Mouse (Mus musculus) liver, embryonic 14.5 days (tissue): ENCODE data around the gene Nudt8. TPM values are rescaled to one million over a fixed set of nuclear protein-coding genes. Genes with fewer than 3 reads are reported as not detected.
"Not testable (repeated sequence)": the region's sequence is repeated elsewhere in the genome, so short reads cannot be mapped to it uniquely, and the experiment has no call there.

ENCODE experiments used
- ATAC-seq: fragments of 200-750 bp; cut with Nextera tagmentation; 2 replicates; pipeline ENCODE4 v1.8.0; 2017; ENCODE audit warnings: moderate number of reproducible peaks, mild to moderate bottlenecking, moderate library complexity; ENCODE audit not compliant: insufficient read depth
- DNase-seq, 3 experiments: peaks; one replicate each; pipeline ENCODE4 v3.0.0-alpha.2; 2012 to 2013; ENCODE audit warnings: low read depth in 3 of 3, low spot score in 3 of 3
- H3K27ac ChIP-seq: fragments of 300-500 bp; sonication (generic); 2 replicates; pipeline ENCODE4 v1.5.1; 2014; ENCODE audit warnings: moderate library complexity, mild to moderate bottlenecking, control low read depth, inconsistent platforms
- H3K27me3 ChIP-seq: fragments of 300-500 bp; sonication (generic); 2 replicates; pipeline ENCODE4 v1.6.1; 2014; ENCODE audit warnings: mild to moderate bottlenecking, low read length, moderate library complexity; ENCODE audit not compliant: control insufficient read depth, insufficient read depth
- H3K36me3 ChIP-seq: fragments of 300-500 bp; sonication (generic); replicated peaks from 2 replicates; pipeline ENCODE4 v1.6.1; 2014; ENCODE audit warnings: low read depth; ENCODE audit not compliant: control insufficient read depth, insufficient read depth
- H3K4me1 ChIP-seq, 2 experiments: fragments of 200-500 bp in 1 of 2; fragments of 300-500 bp in 1 of 2; sonication (generic) in 1 of 2; replicated peaks; 2 replicates each; pipeline ENCODE4 v1.6.1; 2012 to 2014; ENCODE audit warnings: antibody characterized with exemption in 1 of 2, inconsistent platforms in 1 of 2, low read length in 1 of 2; ENCODE audit not compliant: control insufficient read depth in 2 of 2, insufficient read depth in 2 of 2
- H3K4me2 ChIP-seq: fragments of 300-500 bp; sonication (generic); 2 replicates; pipeline ENCODE4 v1.6.1; 2014; ENCODE audit warnings: low read depth, mild to moderate bottlenecking, control low read depth, moderate library complexity
- H3K4me3 ChIP-seq, 2 experiments: fragments of 200-500 bp in 1 of 2; fragments of 300-500 bp in 1 of 2; sonication (generic) in 1 of 2; 2 replicates each; pipeline ENCODE4 v1.5.1; 2012 to 2014; ENCODE audit warnings: low read depth in 2 of 2, low read length in 2 of 2, mild to moderate bottlenecking in 2 of 2, control low read depth in 1 of 2, inconsistent platforms in 1 of 2, moderate library complexity in 1 of 2; ENCODE audit not compliant: insufficient read depth in 1 of 2
- H3K9ac ChIP-seq: fragments of 300-500 bp; sonication (generic); replicated peaks from 2 replicates; pipeline ENCODE4 v1.6.1; 2014; ENCODE audit warnings: mild to moderate bottlenecking, control low read depth, moderate library complexity
- H3K9me3 ChIP-seq: fragments of 300-500 bp; sonication (generic); 2 replicates; pipeline ENCODE4 v1.6.1; 2016; ENCODE audit warnings: low read length, mixed read lengths; ENCODE audit not compliant: control insufficient read depth
- CTCF ChIP-seq: IDR thresholded peaks from 2 replicates; pipeline ENCODE4 v1.5.1; 2016; ENCODE audit warnings: antibody characterized with exemption, low read depth, control low read depth
- EP300 ChIP-seq: IDR thresholded peaks from 2 replicates; pipeline ENCODE4 v1.6.1; 2016; ENCODE audit warnings: antibody characterized with exemption, low read depth
- WGBS: fragments of 180-500 bp; shearing (Covaris S2); extraction: QIAGEN DNeasy Blood & Tissue Kit; methylation state at CpG from one replicate; pipeline ENCODE4 v1.1.7; 2014; ENCODE audit not compliant: insufficient replicate concordance; 5-methylcytosine and 5-hydroxymethylcytosine counted together
- polyA plus RNA-seq, 2 experiments: library from polyadenylated mRNA; depleted of rRNA in 1 of 2; stranded (reverse) in 1 of 2; unstranded in 1 of 2; fragments of >200 nt; fragmentation: Nextera tagmentation in 1 of 2; extraction: Ambion mirVana in 1 of 2; gene quantifications; 2 replicates each; pipeline versions ENCODE4 v1.2.1 to v1.2.3; 2012 to 2014

Gene Nudt8
- polyA plus RNA-seq, 2 experiments, result 2.9 to 14.2 TPM

DNA sequence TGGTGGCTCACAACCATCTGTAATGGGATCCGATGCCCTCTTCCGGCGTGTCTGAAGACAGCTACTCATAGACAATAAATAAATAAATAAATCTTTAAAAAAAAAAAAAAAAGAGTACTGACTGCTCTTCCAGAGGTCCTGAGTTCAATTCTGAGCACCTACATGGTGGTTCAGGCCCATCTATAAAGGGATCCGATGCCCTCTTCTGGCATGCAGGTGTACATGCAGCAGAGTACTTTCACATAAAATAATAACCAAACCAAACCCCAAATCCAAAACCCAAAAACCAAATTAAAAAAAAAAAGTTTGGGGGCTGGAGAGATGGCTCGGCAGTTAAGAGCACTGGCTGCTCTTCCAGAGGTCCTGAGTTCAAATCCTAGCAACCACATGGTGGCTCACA is 48.7 kb downstream of the Nudt8 start:
- peaks cover 25 to 35% of the 10 kb centered on the region in 2 experiments for H3K4me1 ChIP-seq
- H3K9me3 ChIP-seq, DNase-seq, H3K36me3 ChIP-seq, H3K27ac ChIP-seq, H3K9ac ChIP-seq, ATAC-seq, H3K4me2 ChIP-seq, H3K4me3 ChIP-seq, H3K27me3 ChIP-seq: not testable (repeated sequence)
- WGBS, result 75% methylated on average over 5 of the region's 5 CpGs
- peak; percentile 38; the same call in 1 of the 2 replicates for TF ChIP-seq CTCF

DNA sequence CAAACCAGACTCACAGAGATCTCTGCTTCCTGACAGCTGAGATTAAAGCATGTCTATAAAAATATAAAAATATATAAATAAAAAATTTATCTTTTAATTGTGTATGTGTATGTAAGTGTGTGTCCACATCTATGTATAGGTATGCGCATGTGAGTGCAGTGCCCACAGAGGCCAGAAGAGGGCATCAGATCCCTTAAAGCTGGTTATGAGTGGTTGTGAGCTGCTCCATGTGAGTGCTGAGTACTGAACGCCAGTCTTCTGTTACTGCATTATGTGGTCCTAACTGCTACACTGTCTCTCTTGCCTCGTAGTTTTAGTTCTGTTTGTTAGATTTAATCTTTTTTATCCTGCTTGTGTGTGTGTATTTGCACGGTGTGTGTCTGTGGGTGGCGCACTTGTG is 50.6 kb downstream of the Nudt8 start:
- no peak for DNase-seq
- no peaks in the 10 kb centered on the region for H3K9me3 ChIP-seq
- H3K4me2 ChIP-seq, result no peak overlapping the region
- H3K27me3 ChIP-seq, result no peaks in the 10 kb centered on the region
- H3K4me1 ChIP-seq, result peaks cover 18 to 29% of the 10 kb centered on the region in 2 experiments
- H3K36me3 ChIP-seq, result no peaks in the 10 kb centered on the region
- 90% methylated on average over 5 of the region's 5 CpGs for WGBS
- ATAC-seq, result no peak
- H3K4me3 ChIP-seq, result no peak overlapping the region
- no peak overlapping the region for H3K9ac ChIP-seq
- no peak for TF ChIP-seq EP300
- TF ChIP-seq CTCF, result peak; percentile 65
- H3K27ac ChIP-seq, result no peak overlapping the region

Other genes starting within 250 kb of the Nudt8 start
Only the 30 nearest of the 32 such genes appear.
- 13.2 and 17.0 TPM in 2 replicates for gene Chka, start 148.8 kb upstream of the Nudt8 start, polyA plus RNA-seq (2012; rRNA removed)
- gene Chka, start 148.8 kb upstream of the Nudt8 start, polyA plus RNA-seq (2014; fragmentation: Nextera tagmentation; extraction: Ambion mirVana), result 10.3 and 13.1 TPM in 2 replicates
- gene Tcirg1, start 93.4 kb upstream of the Nudt8 start, polyA plus RNA-seq (2012; rRNA removed), result 47.1 and 48.6 TPM in 2 replicates
- 15.4 and 15.6 TPM in 2 replicates for gene Tcirg1, start 93.4 kb upstream of the Nudt8 start, polyA plus RNA-seq (2014; fragmentation: Nextera tagmentation; extraction: Ambion mirVana)
- 118 and 126 TPM in 2 replicates for gene Ndufs8, start 87.8 kb upstream of the Nudt8 start, polyA plus RNA-seq (2012; rRNA removed)
- gene Ndufs8, start 87.8 kb upstream of the Nudt8 start, polyA plus RNA-seq (2014; fragmentation: Nextera tagmentation; extraction: Ambion mirVana), result 209 and 219 TPM in 2 replicates
- gene Aldh3b1, start 70.8 kb upstream of the Nudt8 start, polyA plus RNA-seq (2012; rRNA removed), result 3.3 and 3.6 TPM in 2 replicates
- gene Aldh3b1, start 70.8 kb upstream of the Nudt8 start, polyA plus RNA-seq (2014; fragmentation: Nextera tagmentation; extraction: Ambion mirVana), result 4.9 and 5.3 TPM in 2 replicates
- 19.8 and 22.8 TPM in 2 replicates for gene Unc93b1, start 65.4 kb upstream of the Nudt8 start, polyA plus RNA-seq (2012; rRNA removed)
- gene Unc93b1, start 65.4 kb upstream of the Nudt8 start, polyA plus RNA-seq (2014; fragmentation: Nextera tagmentation; extraction: Ambion mirVana), result 14.7 and 15.1 TPM in 2 replicates
- 0.02 and 0.04 TPM in 2 replicates for gene Aldh3b3, start 41.9 kb upstream of the Nudt8 start, polyA plus RNA-seq (2012; rRNA removed)
- gene Aldh3b3, start 41.9 kb upstream of the Nudt8 start, polyA plus RNA-seq (2014; fragmentation: Nextera tagmentation; extraction: Ambion mirVana), result not detected in 2 replicates
- gene Aldh3b2, start 28.3 kb upstream of the Nudt8 start, polyA plus RNA-seq (2012; rRNA removed), result 0.32 and 0.33 TPM in 2 replicates
- gene Aldh3b2, start 28.3 kb upstream of the Nudt8 start, polyA plus RNA-seq (2014; fragmentation: Nextera tagmentation; extraction: Ambion mirVana), result 0.48 and 0.56 TPM in 2 replicates
- 10.8 and 11.1 TPM in 2 replicates for gene Acy3, start 14.0 kb upstream of the Nudt8 start, polyA plus RNA-seq (2012; rRNA removed)
- 9.1 and 9.5 TPM in 2 replicates for gene Acy3, start 14.0 kb upstream of the Nudt8 start, polyA plus RNA-seq (2014; fragmentation: Nextera tagmentation; extraction: Ambion mirVana)
- 0.37 and 0.50 TPM in 2 replicates for gene Tbx10, start 7.8 kb upstream of the Nudt8 start, polyA plus RNA-seq (2012; rRNA removed)
- 0.28 and 0.30 TPM in 2 replicates for gene Tbx10, start 7.8 kb upstream of the Nudt8 start, polyA plus RNA-seq (2014; fragmentation: Nextera tagmentation; extraction: Ambion mirVana)
- 0.65 and 0.73 TPM in 2 replicates for gene Gm49405, start within 50 bp of the Nudt8 start, polyA plus RNA-seq (2012; rRNA removed)
- 0.25 and 0.33 TPM in 2 replicates for gene Gm49405, start within 50 bp of the Nudt8 start, polyA plus RNA-seq (2014; fragmentation: Nextera tagmentation; extraction: Ambion mirVana)
- gene Doc2g, start 2.7 kb downstream of the Nudt8 start, polyA plus RNA-seq (2012; rRNA removed), result 1.8 and 2.2 TPM in 2 replicates
- gene Doc2g, start 2.7 kb downstream of the Nudt8 start, polyA plus RNA-seq (2014; fragmentation: Nextera tagmentation; extraction: Ambion mirVana), result 0.25 and 0.45 TPM in 2 replicates
- gene Ndufv1, start 12.2 kb downstream of the Nudt8 start, polyA plus RNA-seq (2012; rRNA removed), result 67.5 and 84.8 TPM in 2 replicates
- 159 and 168 TPM in 2 replicates for gene Ndufv1, start 12.2 kb downstream of the Nudt8 start, polyA plus RNA-seq (2014; fragmentation: Nextera tagmentation; extraction: Ambion mirVana)
- 230 and 274 TPM in 2 replicates for gene Gstp1, start 37.4 kb downstream of the Nudt8 start, polyA plus RNA-seq (2012; rRNA removed)
- gene Gstp1, start 37.4 kb downstream of the Nudt8 start, polyA plus RNA-seq (2014; fragmentation: Nextera tagmentation; extraction: Ambion mirVana), result 511 and 557 TPM in 2 replicates
- gene Gstp2, start 45.4 kb downstream of the Nudt8 start, polyA plus RNA-seq (2012; rRNA removed), result 6.6 and 7.9 TPM in 2 replicates
- 6.9 and 7.3 TPM in 2 replicates for gene Gstp2, start 45.4 kb downstream of the Nudt8 start, polyA plus RNA-seq (2014; fragmentation: Nextera tagmentation; extraction: Ambion mirVana)
- 78.5 and 87.0 TPM in 2 replicates for gene Gstp3, start 59.0 kb downstream of the Nudt8 start, polyA plus RNA-seq (2012; rRNA removed)
- 65.7 and 69.6 TPM in 2 replicates for gene Gstp3, start 59.0 kb downstream of the Nudt8 start, polyA plus RNA-seq (2014; fragmentation: Nextera tagmentation; extraction: Ambion mirVana)
- 0.16 and 0.17 TPM in 2 replicates for gene Cabp2, start 81.0 kb downstream of the Nudt8 start, polyA plus RNA-seq (2012; rRNA removed)
- 0.20 and 0.44 TPM in 2 replicates for gene Cabp2, start 81.0 kb downstream of the Nudt8 start, polyA plus RNA-seq (2014; fragmentation: Nextera tagmentation; extraction: Ambion mirVana)
- 52.5 and 64.8 TPM in 2 replicates for gene Cdk2ap2, start 96.6 kb downstream of the Nudt8 start, polyA plus RNA-seq (2012; rRNA removed)
- gene Cdk2ap2, start 96.6 kb downstream of the Nudt8 start, polyA plus RNA-seq (2014; fragmentation: Nextera tagmentation; extraction: Ambion mirVana), result 99.9 and 101 TPM in 2 replicates
- gene Pitpnm1, start 99.4 kb downstream of the Nudt8 start, polyA plus RNA-seq (2012; rRNA removed), result 6.1 and 7.1 TPM in 2 replicates
- gene Pitpnm1, start 99.4 kb downstream of the Nudt8 start, polyA plus RNA-seq (2014; fragmentation: Nextera tagmentation; extraction: Ambion mirVana), result 3.4 TPM in 2 replicates
- 28.8 and 33.2 TPM in 2 replicates for gene Aip, start 125.3 kb downstream of the Nudt8 start, polyA plus RNA-seq (2012; rRNA removed)
- 29.4 TPM in 2 replicates for gene Aip, start 125.3 kb downstream of the Nudt8 start, polyA plus RNA-seq (2014; fragmentation: Nextera tagmentation; extraction: Ambion mirVana)
- gene Gpr152, start 139.2 kb downstream of the Nudt8 start, polyA plus RNA-seq (2012; rRNA removed), result not detected in 2 replicates
- gene Gpr152, start 139.2 kb downstream of the Nudt8 start, polyA plus RNA-seq (2014; fragmentation: Nextera tagmentation; extraction: Ambion mirVana), result not detected in 2 replicates
- 0.03 and 0.15 TPM in 2 replicates for gene Cabp4, start 143.5 kb downstream of the Nudt8 start, polyA plus RNA-seq (2012; rRNA removed)
- not detected in 2 replicates for gene Cabp4, start 143.5 kb downstream of the Nudt8 start, polyA plus RNA-seq (2014; fragmentation: Nextera tagmentation; extraction: Ambion mirVana)
- gene Coro1b, start 148.0 kb downstream of the Nudt8 start, polyA plus RNA-seq (2012; rRNA removed), result 57.5 and 59.2 TPM in 2 replicates
- 57.5 and 62.2 TPM in 2 replicates for gene Coro1b, start 148.0 kb downstream of the Nudt8 start, polyA plus RNA-seq (2014; fragmentation: Nextera tagmentation; extraction: Ambion mirVana)
- 12.5 and 16.3 TPM in 2 replicates for gene Ptprcap, start 153.0 kb downstream of the Nudt8 start, polyA plus RNA-seq (2012; rRNA removed)
- gene Ptprcap, start 153.0 kb downstream of the Nudt8 start, polyA plus RNA-seq (2014; fragmentation: Nextera tagmentation; extraction: Ambion mirVana), result 14.4 and 17.0 TPM in 2 replicates
- 17.2 and 19.2 TPM in 2 replicates for gene Rps6kb2, start 162.8 kb downstream of the Nudt8 start, polyA plus RNA-seq (2012; rRNA removed)
- gene Rps6kb2, start 162.8 kb downstream of the Nudt8 start, polyA plus RNA-seq (2014; fragmentation: Nextera tagmentation; extraction: Ambion mirVana), result 19.5 and 19.9 TPM in 2 replicates
- 0.32 and 0.44 TPM in 2 replicates for gene Carns1, start 174.9 kb downstream of the Nudt8 start, polyA plus RNA-seq (2012; rRNA removed)
- 0.18 and 0.71 TPM in 2 replicates for gene Carns1, start 174.9 kb downstream of the Nudt8 start, polyA plus RNA-seq (2014; fragmentation: Nextera tagmentation; extraction: Ambion mirVana)
- gene Tbc1d10c, start 190.7 kb downstream of the Nudt8 start, polyA plus RNA-seq (2012; rRNA removed), result 2.6 TPM in 2 replicates
- gene Tbc1d10c, start 190.7 kb downstream of the Nudt8 start, polyA plus RNA-seq (2014; fragmentation: Nextera tagmentation; extraction: Ambion mirVana), result 2.5 and 4.0 TPM in 2 replicates
- gene Ppp1ca, start 191.5 kb downstream of the Nudt8 start, polyA plus RNA-seq (2012; rRNA removed), result 203 and 214 TPM in 2 replicates
- 432 and 447 TPM in 2 replicates for gene Ppp1ca, start 191.5 kb downstream of the Nudt8 start, polyA plus RNA-seq (2014; fragmentation: Nextera tagmentation; extraction: Ambion mirVana)
- 20.8 and 21.4 TPM in 2 replicates for gene Rad9a, start 201.1 kb downstream of the Nudt8 start, polyA plus RNA-seq (2012; rRNA removed)
- 14.3 and 16.8 TPM in 2 replicates for gene Rad9a, start 201.1 kb downstream of the Nudt8 start, polyA plus RNA-seq (2014; fragmentation: Nextera tagmentation; extraction: Ambion mirVana)
- gene Clcf1, start 213.7 kb downstream of the Nudt8 start, polyA plus RNA-seq (2012; rRNA removed), result 1.1 TPM in 2 replicates
- 0.42 and 0.43 TPM in 2 replicates for gene Clcf1, start 213.7 kb downstream of the Nudt8 start, polyA plus RNA-seq (2014; fragmentation: Nextera tagmentation; extraction: Ambion mirVana)
- not detected in 2 replicates for gene AC109138.7, start 213.8 kb downstream of the Nudt8 start, polyA plus RNA-seq (2012; rRNA removed)
- gene AC109138.7, start 213.8 kb downstream of the Nudt8 start, polyA plus RNA-seq (2014; fragmentation: Nextera tagmentation; extraction: Ambion mirVana), result not detected in 2 replicates